Mouse (Mus musculus) midbrain, postnatal 0 days (tissue): Measurements from ENCODE around the gene Adcy7. TPM values are rescaled to one million over a fixed set of nuclear protein-coding genes. Genes with fewer than 3 reads are reported as not detected.

Experiments used
- ATAC-seq: fragments of 200-750 bp; cut with Nextera tagmentation; 2 replicates; pipeline ENCODE4 v1.8.0; 2017; ENCODE audit warnings: moderate number of reproducible peaks, mild to moderate bottlenecking, moderate TSS enrichment, moderate library complexity; ENCODE audit not compliant: low FRiP score
- DNase-seq: peaks from one replicate; pipeline ENCODE4 v3.0.0-alpha.2; 2015; ENCODE audit warnings: low spot score
- H3K27ac ChIP-seq: fragments of 300-500 bp; sonication (generic); 2 replicates; pipeline ENCODE4 v1.5.1; 2014; ENCODE audit warnings: low read depth, mild to moderate bottlenecking, low read length, mixed read lengths
- H3K27me3 ChIP-seq: fragments of 300-500 bp; sonication (generic); 2 replicates; pipeline ENCODE4 v1.6.1; 2014; ENCODE audit warnings: low read length, control low read depth, mixed read lengths; ENCODE audit not compliant: insufficient read depth
- H3K36me3 ChIP-seq: fragments of 300-500 bp; sonication (generic); 2 replicates; pipeline ENCODE4 v1.6.1; 2014; ENCODE audit warnings: low read length, control low read depth, mixed read lengths; ENCODE audit not compliant: insufficient read depth
- H3K4me1 ChIP-seq: fragments of 300-500 bp; sonication (generic); 2 replicates; pipeline ENCODE4 v1.6.1; 2014; ENCODE audit warnings: mild to moderate bottlenecking, control low read depth, antibody characterized with exemption, low read length, mixed read lengths; ENCODE audit not compliant: insufficient read depth
- H3K4me2 ChIP-seq: fragments of 300-500 bp; sonication (generic); 2 replicates; pipeline ENCODE4 v1.6.1; 2014; ENCODE audit warnings: low read depth, mild to moderate bottlenecking, low read length, mixed read lengths; ENCODE audit not compliant: poor library complexity, severe bottlenecking
- H3K4me3 ChIP-seq: fragments of 300-500 bp; sonication (generic); 2 replicates; pipeline ENCODE4 v1.5.1; 2014; ENCODE audit warnings: low read depth, mild to moderate bottlenecking, low read length, moderate library complexity
- H3K9ac ChIP-seq: fragments of 300-500 bp; sonication (generic); replicated peaks from 2 replicates; pipeline ENCODE4 v1.6.1; 2014; ENCODE audit warnings: mild to moderate bottlenecking, low read length, moderate library complexity, mixed read lengths; ENCODE audit not compliant: poor library complexity, severe bottlenecking
- H3K9me3 ChIP-seq: fragments of 300-500 bp; sonication (generic); 2 replicates; pipeline ENCODE4 v1.6.1; 2016; ENCODE audit warnings: low read length, control low read depth
- CTCF ChIP-seq: IDR thresholded peaks from 2 replicates; pipeline ENCODE4 v1.5.1; 2016; ENCODE audit warnings: antibody characterized with exemption, mild to moderate bottlenecking
- WGBS: fragments of 180-500 bp; shearing (Covaris S2); extraction: QIAGEN DNeasy Blood & Tissue Kit; methylation state at CpG from one replicate; pipeline ENCODE4 v1.1.7; 2014; 5-methylcytosine and 5-hydroxymethylcytosine counted together
- polyA plus RNA-seq: library from polyadenylated mRNA; unstranded; fragments of >200 nt; fragmentation: Nextera tagmentation; extraction: Ambion mirVana; gene quantifications from 2 replicates; pipeline ENCODE4 v1.2.1, GENCODE M21; 2015
- total RNA-seq: library from RNA; depleted of rRNA; stranded (reverse); fragments of >200 nt; gene quantifications from 2 replicates; pipeline ENCODE4 v1.2.3, GENCODE M21; 2014

Gene Adcy7
- total and polyA plus RNA-seq, 2 experiments from 2014 or later = 11.1 to 21.4 TPM

DNA sequence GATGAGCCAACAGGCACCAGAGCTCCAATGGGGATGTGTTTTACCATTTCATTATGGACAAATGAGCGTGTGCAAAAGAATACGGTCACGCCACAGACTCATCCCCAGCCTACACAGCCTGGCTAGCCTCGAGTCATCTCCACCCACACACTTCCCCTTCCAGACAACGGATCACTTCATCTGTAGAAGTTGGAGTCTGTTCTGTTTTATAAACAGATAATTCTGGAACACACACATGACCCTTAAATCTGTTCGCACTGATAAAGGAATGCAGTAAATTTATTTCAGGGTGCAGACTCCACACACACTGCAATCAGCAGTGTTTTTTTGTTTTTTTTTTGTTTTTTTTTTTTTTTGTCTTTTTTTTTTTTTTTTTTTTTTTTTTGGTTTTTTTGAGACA lies 7.5 kb downstream of the Adcy7 start:
- no peak for TF ChIP-seq CTCF
- H3K4me2 ChIP-seq = no peak overlapping the region
- DNase-seq = no peak

GRCm38 (mm10) chr8:88280904-88281303 lies 8.7 kb downstream of the Adcy7 start:
- no peak for ATAC-seq
- no peaks in the 10 kb centered on the region for H3K27me3 ChIP-seq
- no peak for DNase-seq
- H3K4me2 ChIP-seq = no peak overlapping the region
- H3K9ac ChIP-seq = no peak overlapping the region
- WGBS = 72% methylated on average over 7 of the region's 7 CpGs
- no peaks in the 10 kb centered on the region for H3K36me3 ChIP-seq
- no peaks in the 10 kb centered on the region for H3K9me3 ChIP-seq
- H3K4me1 ChIP-seq = no peaks in the 10 kb centered on the region
- no peak overlapping the region for H3K27ac ChIP-seq
- no peak overlapping the region for H3K4me3 ChIP-seq
- no peak for TF ChIP-seq CTCF

More for the DNA sequence above, 7.5 kb downstream of the Adcy7 start:
- no peak for ATAC-seq
- WGBS = 84% methylated on average over 6 of the region's 6 CpGs
- Histone ChIP-seq H3K4me1 (no peaks in the 10 kb centered on the region), H3K9me3 (no peaks in the 10 kb centered on the region), H3K27me3 (no peaks in the 10 kb centered on the region), H3K36me3 (no peaks in the 10 kb centered on the region), H3K27ac (no peak overlapping the region), H3K4me3 (no peak overlapping the region), H3K9ac (no peak overlapping the region)

DNA sequence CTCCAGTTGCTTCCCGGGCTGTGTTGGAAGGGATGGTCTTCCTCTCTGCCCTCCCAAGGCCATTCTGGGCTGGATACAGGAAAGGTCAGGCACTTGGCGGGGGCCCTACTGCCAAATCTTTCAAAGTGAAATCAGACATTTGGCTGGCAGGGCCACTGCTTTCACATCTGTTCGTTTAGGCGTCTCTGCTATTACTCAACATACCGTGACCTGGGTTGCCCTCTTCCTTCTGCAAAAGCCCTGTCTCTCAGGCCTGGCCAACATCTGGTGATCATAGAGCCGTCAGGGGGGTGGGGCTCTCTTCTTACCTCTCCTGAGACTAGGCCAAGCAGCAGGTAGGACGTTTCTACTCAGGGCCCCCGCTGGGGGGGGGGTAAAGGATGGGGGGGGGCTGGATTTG lies 10.5 kb downstream of the Adcy7 start:
- H3K4me2 ChIP-seq = no peak overlapping the region
- TF ChIP-seq CTCF = no peak
- no peak overlapping the region for H3K9ac ChIP-seq
- DNase-seq (no peak), ATAC-seq (no peak)
- 71% methylated on average over 8 of the region's 8 CpGs for WGBS
- no peaks in the 10 kb centered on the region for H3K27me3 ChIP-seq
- no peaks in the 10 kb centered on the region for H3K9me3 ChIP-seq
- no peak overlapping the region for H3K4me3 ChIP-seq
- H3K4me1 ChIP-seq = no peaks in the 10 kb centered on the region
- no peaks in the 10 kb centered on the region for H3K36me3 ChIP-seq
- no peak overlapping the region for H3K27ac ChIP-seq

- TF ChIP-seq CTCF = no peak
- H3K4me2 ChIP-seq = no peak overlapping the region
- H3K27ac ChIP-seq = no peak overlapping the region
- H3K9me3 ChIP-seq = no peaks in the 10 kb centered on the region
- WGBS = 81% methylated on average over 13 of the region's 13 CpGs
- no peaks in the 10 kb centered on the region for H3K4me1 ChIP-seq
- ATAC-seq (no peak), DNase-seq (no peak)
- H3K9ac ChIP-seq = no peak overlapping the region
- no peak overlapping the region for H3K4me3 ChIP-seq
- H3K27me3 ChIP-seq = no peaks in the 10 kb centered on the region
- H3K36me3 ChIP-seq = no peaks in the 10 kb centered on the region
These were observed 11.3 kb downstream of the Adcy7 start for GRCm38 (mm10) chr8:88283243-88284115.

DNA sequence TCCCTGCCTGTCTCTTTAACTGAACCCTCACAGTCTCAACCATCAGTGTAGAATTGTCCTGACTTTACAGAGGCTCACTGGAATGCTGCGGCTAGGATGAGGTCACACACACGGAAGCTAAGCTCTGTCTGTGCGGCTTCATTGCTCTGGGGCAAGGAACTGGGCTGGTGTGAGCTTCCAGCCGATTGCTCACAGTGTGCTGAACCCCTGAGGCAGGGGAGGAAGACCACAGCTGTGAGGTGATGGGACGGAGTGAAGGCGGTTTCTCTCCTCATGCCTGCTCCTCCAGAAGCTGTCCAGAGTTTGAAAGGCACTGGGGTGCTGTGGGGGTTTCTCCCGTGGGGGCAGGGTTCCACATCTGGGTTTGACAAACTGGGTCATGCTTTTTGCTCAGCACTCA lies 12.5 kb downstream of the Adcy7 start:
- Histone ChIP-seq H3K4me3 (no peak overlapping the region), H3K4me1 (no peaks in the 10 kb centered on the region), H3K27me3 (no peaks in the 10 kb centered on the region), H3K27ac (no peak overlapping the region), H3K9me3 (no peaks in the 10 kb centered on the region), H3K9ac (no peak overlapping the region), H3K36me3 (no peaks in the 10 kb centered on the region), H3K4me2 (no peak overlapping the region)
- TF ChIP-seq CTCF = no peak
- DNase-seq (no peak), ATAC-seq (no peak)
- WGBS = 66% methylated on average over 7 of the region's 7 CpGs

- H3K4me1 ChIP-seq = no peaks in the 10 kb centered on the region
- H3K4me3 ChIP-seq = no peak overlapping the region
- no peak overlapping the region for H3K4me2 ChIP-seq
- no peak overlapping the region for H3K9ac ChIP-seq
- 0 out of 2 replicates have a peak, but pooled peaks have one; percentile 8 for TF ChIP-seq CTCF
- no peak for ATAC-seq
- WGBS = 92% methylated on average over 7 of the region's 8 CpGs
- no peaks in the 10 kb centered on the region for H3K36me3 ChIP-seq
- H3K9me3 ChIP-seq = no peaks in the 10 kb centered on the region
- no peaks in the 10 kb centered on the region for H3K27me3 ChIP-seq
- H3K27ac ChIP-seq = no peak overlapping the region
- no peak for DNase-seq
These were observed 13.5 kb downstream of the Adcy7 start for GRCm38 (mm10) chr8:88285469-88286356.
